Mouse (Mus musculus) G1E (cell line): ENCODE results near the gene Gimap9. TPM values are rescaled to one million over a fixed set of nuclear protein-coding genes. Genes with fewer than 3 reads are reported as not detected.

ENCODE experiments used
- ATAC-seq: 2 replicates; pipeline ENCODE4 v1.8.0; 2016; ENCODE audit warnings: mild to moderate bottlenecking; ENCODE audit not compliant: insufficient number of reproducible peaks, poor library complexity, low FRiP score, severe bottlenecking; ENCODE audit errors: extremely low read depth
- DNase-seq: peaks from one replicate; pipeline ENCODE4 v3.0.0; 2012; ENCODE audit warnings: low spot score
- H3K27me3 ChIP-seq: 2 replicates; pipeline ENCODE4 v1.6.1; 2012; ENCODE audit warnings: mild to moderate bottlenecking, low read length, inconsistent platforms; ENCODE audit not compliant: insufficient read depth
- H3K36me3 ChIP-seq: replicated peaks from 2 replicates; pipeline ENCODE3; 2012; ENCODE audit warnings: mild to moderate bottlenecking, inconsistent platforms
- H3K4me1 ChIP-seq: 2 replicates; pipeline ENCODE4 v1.6.1; 2012; ENCODE audit warnings: low read depth, low read length, inconsistent platforms, mixed read lengths; ENCODE audit not compliant: insufficient read depth
- H3K4me3 ChIP-seq: 2 replicates; pipeline ENCODE4 v1.5.1; 2012; ENCODE audit warnings: low read depth, mild to moderate bottlenecking, inconsistent platforms, low read length, moderate library complexity, mixed read lengths
- H3K9me3 ChIP-seq: replicated peaks from 2 replicates; pipeline ENCODE4 v1.6.1; 2012; ENCODE audit warnings: inconsistent platforms
- CTCF ChIP-seq: IDR thresholded peaks from 2 replicates; pipeline ENCODE4 v1.5.1; 2012; ENCODE audit warnings: low read depth, low read length, inconsistent platforms, mixed read lengths
- GATA1 ChIP-seq: IDR thresholded peaks from 2 replicates; pipeline ENCODE4 v1.6.1; 2012; ENCODE audit warnings: borderline replicate concordance, low read length, inconsistent platforms, mixed read lengths
- GATA2 ChIP-seq: IDR thresholded peaks from 2 replicates; pipeline ENCODE4 v1.6.1; 2012; ENCODE audit warnings: low read depth, low read length, inconsistent platforms, borderline replicate concordance
- POLR2AphosphoS5 ChIP-seq: IDR thresholded peaks from 2 replicates; pipeline ENCODE4 v1.6.1; 2012; ENCODE audit warnings: low read depth, low read length, inconsistent platforms; ENCODE audit not compliant: insufficient replicate concordance
- TAL1 ChIP-seq: conservative IDR thresholded peaks from 2 replicates; pipeline ENCODE4 v1.6.1; 2012; ENCODE audit warnings: low read depth, low read length, inconsistent platforms, mixed read lengths
- polyA plus RNA-seq: library from polyadenylated mRNA; stranded (reverse); fragments of >175 nt; gene quantifications from 2 replicates; pipeline ENCODE4 v1.2.3, GENCODE M21; 2012
- total RNA-seq, 2 experiments: library from RNA; stranded (forward) in 1 of 2; stranded (reverse) in 1 of 2; fragments of 200-1000 nt in 1 of 2; fragments of >200 nt in 1 of 2; fragmentation: Nextera tagmentation in 1 of 2; gene quantifications; 2 replicates each; pipeline ENCODE4 v1.2.3; 2014 to 2017

Gimap9 gene
- total and polyA plus RNA-seq, 3 experiments = 0.30 to 25.8 (median 9.9) TPM

- Histone ChIP-seq H3K27me3 (peaks cover 11% of the 10 kb centered on the region; the same call in 1 of the 2 replicates), H3K4me1 (no peaks in the 10 kb centered on the region), H3K36me3 (no peaks in the 10 kb centered on the region), H3K4me3 (no peak overlapping the region), H3K9me3 (no peaks in the 10 kb centered on the region)
- DNase-seq (no peak), ATAC-seq (no peak)
- no peak for TF ChIP-seq GATA1
- no peak for TF ChIP-seq CTCF
- TF ChIP-seq POLR2AphosphoS5 = no peak
- no peak for TF ChIP-seq GATA2
- no peak for TF ChIP-seq TAL1
Measured at GRCm38 (mm10) chr6:48704146-48704545, 28.2 kb downstream of the Gimap9 start.

DNA sequence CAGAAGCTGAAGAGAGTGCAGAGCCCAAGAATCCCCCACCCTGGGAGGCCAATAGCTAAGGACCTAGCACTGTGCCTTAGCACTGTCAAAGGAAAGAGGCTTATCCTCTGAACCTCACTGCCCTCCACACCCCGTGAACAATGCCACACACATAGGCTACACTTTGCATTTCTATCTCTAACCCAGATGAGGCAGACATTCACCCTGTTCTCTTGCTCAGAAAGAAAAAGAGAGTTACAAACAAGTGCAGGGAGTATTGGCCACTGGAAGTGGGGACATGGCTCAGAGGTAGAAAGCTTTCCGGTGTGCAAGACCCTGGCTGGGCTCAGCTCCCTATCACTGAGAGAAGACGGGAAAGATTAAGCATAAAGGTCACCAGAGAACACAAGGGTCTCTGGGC is 30.2 kb downstream of the Gimap9 start:
- peaks cover 8% of the 10 kb centered on the region; the same call in 1 of the 2 replicates for H3K27me3 ChIP-seq
- DNase-seq = no peak
- H3K4me3 ChIP-seq = no peak overlapping the region

GRCm38 (mm10) chr6:48718455-48718854 is 42.5 kb downstream of the Gimap9 start, which contains the start of the genes Gm28053 and Gimap7:
Gm28053 (plus strand) TSS chr6:48718607.
Gimap7 (plus strand) TSS chr6:48718621.
- ATAC-seq (no peak), DNase-seq (no peak)
- no peaks in the 10 kb centered on the region for H3K4me1 ChIP-seq
- no peaks in the 10 kb centered on the region for H3K36me3 ChIP-seq
- TF ChIP-seq GATA1 (no peak), POLR2AphosphoS5 (no peak), TAL1 (no peak), GATA2 (no peak), CTCF (no peak)
- H3K4me3 ChIP-seq = no peak within 1 kb of the TSS
- no peaks in the 10 kb centered on the region for H3K27me3 ChIP-seq
- no peaks in the 10 kb centered on the region for H3K9me3 ChIP-seq

More for the DNA sequence above, 30.2 kb downstream of the Gimap9 start:
- Histone ChIP-seq H3K9me3 (no peaks in the 10 kb centered on the region), H3K36me3 (no peaks in the 10 kb centered on the region), H3K4me1 (no peaks in the 10 kb centered on the region)
- ATAC-seq = no peak
- TF ChIP-seq GATA1 (no peak), TAL1 (no peak)

- Histone ChIP-seq H3K9me3 (no peaks in the 10 kb centered on the region), H3K4me3 (no peak overlapping the region), H3K36me3 (no peaks in the 10 kb centered on the region), H3K27me3 (no peaks in the 10 kb centered on the region), H3K4me1 (no peaks in the 10 kb centered on the region)
- TF ChIP-seq GATA2 = no peak
- TF ChIP-seq TAL1 = no peak
- no peak for TF ChIP-seq POLR2AphosphoS5
- TF ChIP-seq CTCF = no peak
- no peak for TF ChIP-seq GATA1
- no peak for DNase-seq
- ATAC-seq = no peak
Measured at GRCm38 (mm10) chr6:48720326-48720725, 44.4 kb downstream of the Gimap9 start.

DNA sequence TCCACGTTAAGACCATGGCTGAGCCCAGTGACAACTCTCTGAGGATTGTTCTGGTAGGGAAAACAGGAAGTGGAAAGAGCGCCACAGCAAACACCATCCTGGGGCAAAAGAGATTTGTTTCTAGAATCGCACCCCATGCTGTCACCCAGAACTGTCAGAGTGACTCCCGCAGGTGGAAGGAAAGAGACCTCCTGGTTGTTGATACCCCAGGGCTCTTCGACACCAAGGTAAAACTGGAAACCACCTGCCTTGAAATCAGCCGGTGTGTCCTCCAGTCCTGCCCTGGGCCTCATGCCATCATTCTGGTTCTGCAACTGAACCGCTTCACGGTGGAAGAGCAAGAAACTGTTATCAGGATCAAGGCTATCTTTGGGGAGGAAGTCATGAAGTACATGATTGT is 47.5 kb downstream of the Gimap9 start:
- DNase-seq (no peak), ATAC-seq (no peak)
- Histone ChIP-seq H3K9me3 (no peaks in the 10 kb centered on the region), H3K4me1 (no peaks in the 10 kb centered on the region), H3K36me3 (no peaks in the 10 kb centered on the region), H3K4me3 (no peak overlapping the region), H3K27me3 (no peaks in the 10 kb centered on the region)
- TF ChIP-seq GATA2 = no peak
- TF ChIP-seq TAL1 = no peak
- no peak for TF ChIP-seq CTCF
- TF ChIP-seq POLR2AphosphoS5 = no peak
- TF ChIP-seq GATA1 = no peak

GRCm38 (mm10) chr6:48725476-48725875 is 49.5 kb downstream of the Gimap9 start:
- DNase-seq (no peak), ATAC-seq (no peak)
- no peaks in the 10 kb centered on the region for H3K4me1 ChIP-seq
- no peak for TF ChIP-seq GATA1
- TF ChIP-seq GATA2 = no peak
- no peak for TF ChIP-seq POLR2AphosphoS5
- TF ChIP-seq TAL1 = no peak
- TF ChIP-seq CTCF = no peak
- no peaks in the 10 kb centered on the region for H3K9me3 ChIP-seq
- H3K27me3 ChIP-seq = no peaks in the 10 kb centered on the region
- H3K4me3 ChIP-seq = no peak overlapping the region
- H3K36me3 ChIP-seq = no peaks in the 10 kb centered on the region

DNA sequence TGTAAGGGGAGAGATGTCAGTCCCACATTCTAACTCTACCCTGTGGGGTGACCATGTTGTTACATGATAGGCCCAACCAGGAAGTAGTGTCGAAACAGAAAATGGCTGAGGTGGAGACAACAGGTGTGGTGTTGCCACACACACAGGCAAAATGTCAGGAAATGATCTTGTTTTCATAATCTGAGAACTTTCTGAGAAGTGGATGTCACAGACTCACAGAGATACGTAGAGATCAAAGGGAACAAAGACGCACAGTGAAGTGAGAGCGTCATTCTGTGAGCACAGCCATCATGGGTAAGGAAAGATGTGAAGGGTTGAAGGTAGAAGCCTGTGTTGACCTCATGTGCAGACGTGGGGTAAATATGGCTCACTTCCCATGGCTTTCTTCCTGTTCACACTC is 51.8 kb downstream of the Gimap9 start:
- Histone ChIP-seq H3K27me3 (no peaks in the 10 kb centered on the region), H3K36me3 (no peaks in the 10 kb centered on the region), H3K4me1 (no peaks in the 10 kb centered on the region), H3K9me3 (no peaks in the 10 kb centered on the region), H3K4me3 (no peak overlapping the region)
- no peak for ATAC-seq
- no peak for TF ChIP-seq CTCF
- no peak for DNase-seq

Other genes starting within 250 kb of the Gimap9 start
Only the 20 nearest of the 21 such genes appear.
- not detected in 2 replicates for gene Sspo, start 227.9 kb upstream of the Gimap9 start, total RNA-seq (2014; fragmentation: Nextera tagmentation)
- under 0.01 TPM in 1 of 2 replicates, not detected in the other for gene Sspo, start 227.9 kb upstream of the Gimap9 start, total RNA-seq (2017)
- not detected in 2 replicates for gene Sspo, start 227.9 kb upstream of the Gimap9 start, polyA plus RNA-seq
- gene Atp6v0e2, start 138.5 kb upstream of the Gimap9 start, total RNA-seq (2014; fragmentation: Nextera tagmentation) = not detected in 2 replicates
- 0.06 and 0.55 TPM in 2 replicates for gene Atp6v0e2, start 138.5 kb upstream of the Gimap9 start, total RNA-seq (2017)
- not detected in 2 replicates for gene Atp6v0e2, start 138.5 kb upstream of the Gimap9 start, polyA plus RNA-seq
- not detected in 2 replicates for gene Lrrc61, start 121.3 kb upstream of the Gimap9 start, total RNA-seq (2014; fragmentation: Nextera tagmentation)
- gene Lrrc61, start 121.3 kb upstream of the Gimap9 start, total RNA-seq (2017) = 0.05 and 0.06 TPM in 2 replicates
- not detected in 2 replicates for gene Lrrc61, start 121.3 kb upstream of the Gimap9 start, polyA plus RNA-seq
- gene Rarres2, start 103.3 kb upstream of the Gimap9 start, total RNA-seq (2014; fragmentation: Nextera tagmentation) = not detected in 2 replicates
- 0.06 and 0.11 TPM in 2 replicates for gene Rarres2, start 103.3 kb upstream of the Gimap9 start, total RNA-seq (2017)
- not detected in 2 replicates for gene Rarres2, start 103.3 kb upstream of the Gimap9 start, polyA plus RNA-seq
- not detected in 2 replicates for gene Gm45021, start 86.5 kb upstream of the Gimap9 start, total RNA-seq (2014; fragmentation: Nextera tagmentation)
- not detected in 2 replicates for gene Gm45021, start 86.5 kb upstream of the Gimap9 start, total RNA-seq (2017)
- not detected in 2 replicates for gene Gm45021, start 86.5 kb upstream of the Gimap9 start, polyA plus RNA-seq
- not detected in 2 replicates for gene Repin1, start 82.2 kb upstream of the Gimap9 start, total RNA-seq (2014; fragmentation: Nextera tagmentation)
- 0.27 TPM in 1 of 2 replicates, not detected in the other for gene Repin1, start 82.2 kb upstream of the Gimap9 start, total RNA-seq (2017)
- gene Repin1, start 82.2 kb upstream of the Gimap9 start, polyA plus RNA-seq = not detected in 2 replicates
- not detected in 2 replicates for gene Gm44965, start 82.2 kb upstream of the Gimap9 start, total RNA-seq (2014; fragmentation: Nextera tagmentation)
- gene Gm44965, start 82.2 kb upstream of the Gimap9 start, total RNA-seq (2017) = not detected in 2 replicates
- gene Gm44965, start 82.2 kb upstream of the Gimap9 start, polyA plus RNA-seq = not detected in 2 replicates
- gene Zfp775, start 74.1 kb upstream of the Gimap9 start, total RNA-seq (2014; fragmentation: Nextera tagmentation) = not detected in 2 replicates
- 0.06 and 0.11 TPM in 2 replicates for gene Zfp775, start 74.1 kb upstream of the Gimap9 start, total RNA-seq (2017)
- gene Zfp775, start 74.1 kb upstream of the Gimap9 start, polyA plus RNA-seq = not detected in 2 replicates
- gene AI854703, start 49.4 kb upstream of the Gimap9 start, total RNA-seq (2014; fragmentation: Nextera tagmentation) = not detected in 2 replicates
- gene AI854703, start 49.4 kb upstream of the Gimap9 start, total RNA-seq (2017) = 0.11 TPM in 1 of 2 replicates, not detected in the other
- not detected in 2 replicates for gene AI854703, start 49.4 kb upstream of the Gimap9 start, polyA plus RNA-seq
- not detected in 2 replicates for gene Gimap8, start 28.9 kb upstream of the Gimap9 start, total RNA-seq (2014; fragmentation: Nextera tagmentation)
- 0.05 TPM in 1 of 2 replicates, not detected in the other for gene Gimap8, start 28.9 kb upstream of the Gimap9 start, total RNA-seq (2017)
- gene Gimap8, start 28.9 kb upstream of the Gimap9 start, polyA plus RNA-seq = not detected in 2 replicates
- not detected in 2 replicates for gene Gimap4, start 8.4 kb downstream of the Gimap9 start, total RNA-seq (2014; fragmentation: Nextera tagmentation)
- gene Gimap4, start 8.4 kb downstream of the Gimap9 start, total RNA-seq (2017) = not detected in 2 replicates
- gene Gimap4, start 8.4 kb downstream of the Gimap9 start, polyA plus RNA-seq = not detected in 2 replicates
- gene Gimap6, start 32.1 kb downstream of the Gimap9 start, total RNA-seq (2014; fragmentation: Nextera tagmentation) = 0.44 TPM in 1 of 2 replicates, not detected in the other
- gene Gimap6, start 32.1 kb downstream of the Gimap9 start, total RNA-seq (2017) = 0.87 and 0.99 TPM in 2 replicates
- 0.03 and 0.11 TPM in 2 replicates for gene Gimap6, start 32.1 kb downstream of the Gimap9 start, polyA plus RNA-seq
- gene Gm28053, start 42.5 kb downstream of the Gimap9 start, total RNA-seq (2014; fragmentation: Nextera tagmentation) = not detected in 2 replicates
- gene Gm28053, start 42.5 kb downstream of the Gimap9 start, total RNA-seq (2017) = not detected in 2 replicates
- gene Gm28053, start 42.5 kb downstream of the Gimap9 start, polyA plus RNA-seq = not detected in 2 replicates
- not detected in 2 replicates for gene Gimap7, start 42.5 kb downstream of the Gimap9 start, total RNA-seq (2014; fragmentation: Nextera tagmentation)
- gene Gimap7, start 42.5 kb downstream of the Gimap9 start, total RNA-seq (2017) = 0.22 TPM in 1 of 2 replicates, not detected in the other
- not detected in 2 replicates for gene Gimap7, start 42.5 kb downstream of the Gimap9 start, polyA plus RNA-seq
- gene Gimap1, start 62.9 kb downstream of the Gimap9 start, total RNA-seq (2014; fragmentation: Nextera tagmentation) = not detected in 2 replicates
- gene Gimap1, start 62.9 kb downstream of the Gimap9 start, total RNA-seq (2017) = 0.06 TPM in 1 of 2 replicates, not detected in the other
- not detected in 2 replicates for gene Gimap1, start 62.9 kb downstream of the Gimap9 start, polyA plus RNA-seq
- gene Gimap5, start 70.1 kb downstream of the Gimap9 start, total RNA-seq (2014; fragmentation: Nextera tagmentation) = not detected in 2 replicates
- 0.05 and 0.12 TPM in 2 replicates for gene Gimap5, start 70.1 kb downstream of the Gimap9 start, total RNA-seq (2017)
- gene Gimap5, start 70.1 kb downstream of the Gimap9 start, polyA plus RNA-seq = not detected in 2 replicates
- gene Gimap3, start 94.7 kb downstream of the Gimap9 start, total RNA-seq (2014; fragmentation: Nextera tagmentation) = not detected in 2 replicates
- 0.11 TPM in 1 of 2 replicates, not detected in the other for gene Gimap3, start 94.7 kb downstream of the Gimap9 start, total RNA-seq (2017)
- not detected in 2 replicates for gene Gimap3, start 94.7 kb downstream of the Gimap9 start, polyA plus RNA-seq
- gene Tmem176a, start 164.8 kb downstream of the Gimap9 start, total RNA-seq (2014; fragmentation: Nextera tagmentation) = not detected in 2 replicates
- 0.17 TPM in 1 of 2 replicates, not detected in the other for gene Tmem176a, start 164.8 kb downstream of the Gimap9 start, total RNA-seq (2017)
- gene Tmem176a, start 164.8 kb downstream of the Gimap9 start, polyA plus RNA-seq = not detected in 2 replicates
- not detected in 2 replicates for gene Tmem176b, start 165.4 kb downstream of the Gimap9 start, total RNA-seq (2014; fragmentation: Nextera tagmentation)
- gene Tmem176b, start 165.4 kb downstream of the Gimap9 start, total RNA-seq (2017) = not detected in 2 replicates
- not detected in 2 replicates for gene Tmem176b, start 165.4 kb downstream of the Gimap9 start, polyA plus RNA-seq
- not detected in 2 replicates for gene Aoc1, start 196.8 kb downstream of the Gimap9 start, total RNA-seq (2014; fragmentation: Nextera tagmentation)
- gene Aoc1, start 196.8 kb downstream of the Gimap9 start, total RNA-seq (2017) = 0.11 and 0.12 TPM in 2 replicates
- gene Aoc1, start 196.8 kb downstream of the Gimap9 start, polyA plus RNA-seq = not detected in 2 replicates